Mouse (Mus musculus): Measurements from ENCODE around the gene Fndc9.

The Fndc9 gene

DNA sequence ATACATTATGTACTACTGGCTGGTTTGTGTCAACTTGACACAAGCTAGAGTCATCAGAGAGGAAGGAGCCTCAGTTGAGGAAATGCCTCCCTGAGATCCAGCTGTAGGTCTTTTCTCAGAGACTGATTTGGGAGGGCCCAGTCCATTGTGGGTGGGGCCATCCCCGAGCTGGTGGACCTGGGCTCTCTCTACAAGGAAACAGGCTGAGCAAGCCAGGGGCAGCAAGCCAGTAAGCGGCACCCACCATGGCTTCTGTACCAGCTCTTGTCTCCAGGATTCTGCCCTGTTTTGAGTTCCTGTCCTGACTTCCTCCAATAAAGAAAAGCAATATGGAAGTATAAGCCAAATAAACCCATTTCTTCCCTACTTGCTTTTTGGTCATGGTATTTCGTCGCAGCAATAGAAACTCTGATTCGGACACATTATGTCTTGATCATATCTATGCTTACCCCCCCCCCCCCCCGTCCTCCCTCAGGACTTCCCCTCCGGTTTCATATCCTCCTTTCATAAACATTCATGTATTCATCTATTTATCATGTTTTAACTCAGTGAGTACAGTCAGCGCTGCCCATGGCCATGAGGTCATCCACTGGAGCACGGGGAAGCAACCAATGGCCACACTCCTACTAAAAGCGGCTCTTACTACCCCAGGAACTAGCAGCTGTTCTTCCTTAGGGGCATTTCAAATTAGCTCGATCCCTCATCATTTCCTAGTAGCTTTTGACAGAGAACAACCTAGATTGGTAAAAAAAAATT, 29.9 kb downstream of the Fndc9 start:
- in situ Hi-C loops (cut with MboI; ENCODE audit: low pct_unique_long_range_greater_than_20kb in 1 of 2, low sequenced_read_pairs in 2 of 2, unreplicated experiment in 1 of 2): loop anchor here (25.0 kb wide), 1 partner anchor 172 kb away; the partner anchor contains the start of gene Med7 (in 2 of the 2)

DNA sequence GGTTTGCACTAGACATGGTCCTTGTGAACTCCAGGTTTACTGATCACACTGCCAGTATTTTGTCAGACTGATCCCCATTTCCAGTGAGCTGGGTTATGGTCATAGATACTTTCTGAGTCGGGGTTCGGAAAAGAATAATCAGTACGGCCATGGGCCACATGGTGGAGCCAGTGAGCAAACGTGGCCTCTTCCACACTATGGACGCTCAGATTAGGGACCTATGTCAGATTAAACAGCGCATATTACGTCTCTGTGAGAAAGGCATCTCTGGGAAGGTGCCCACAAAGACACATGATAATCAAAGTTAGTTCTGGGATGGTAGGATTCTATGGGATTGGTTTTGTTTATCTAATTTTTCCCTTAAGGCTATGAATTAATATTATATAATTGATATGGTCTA, 33.7 kb downstream of the Fndc9 start:
- in situ Hi-C loops (cut with MboI; ENCODE audit: low pct_unique_long_range_greater_than_20kb in 1 of 2, low sequenced_read_pairs in 2 of 2, unreplicated experiment in 1 of 2): loop anchor here (25.0 kb wide), 1 partner anchor 168 kb away; the partner anchor contains the start of gene Med7 (in 2 of the 2)

DNA sequence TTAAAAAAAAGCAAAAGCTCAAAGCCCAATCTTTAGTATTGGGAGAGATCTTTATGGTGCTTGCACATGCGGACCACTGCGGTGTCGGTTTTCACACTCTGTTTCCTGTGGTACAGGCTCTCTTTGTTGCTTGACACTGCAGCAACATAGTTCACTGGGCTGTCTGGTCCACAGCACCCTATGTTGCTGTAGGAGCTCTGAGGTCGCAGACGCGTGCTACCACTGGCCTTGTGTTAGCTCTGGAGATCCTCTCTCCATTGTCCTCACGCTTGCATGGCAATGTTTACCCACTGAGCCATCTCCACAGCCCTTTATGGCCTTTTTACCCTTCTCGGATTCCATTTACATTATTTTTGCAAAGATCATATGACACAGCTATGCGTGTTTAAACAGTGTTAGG, 34.1 kb downstream of the Fndc9 start:
- in situ Hi-C loops (cut with MboI; ENCODE audit: low pct_unique_long_range_greater_than_20kb in 1 of 2, low sequenced_read_pairs in 2 of 2, unreplicated experiment in 1 of 2): loop anchor here (25.0 kb wide), 1 partner anchor 168 kb away; the partner anchor contains the start of gene Med7 (in 2 of the 2)

DNA sequence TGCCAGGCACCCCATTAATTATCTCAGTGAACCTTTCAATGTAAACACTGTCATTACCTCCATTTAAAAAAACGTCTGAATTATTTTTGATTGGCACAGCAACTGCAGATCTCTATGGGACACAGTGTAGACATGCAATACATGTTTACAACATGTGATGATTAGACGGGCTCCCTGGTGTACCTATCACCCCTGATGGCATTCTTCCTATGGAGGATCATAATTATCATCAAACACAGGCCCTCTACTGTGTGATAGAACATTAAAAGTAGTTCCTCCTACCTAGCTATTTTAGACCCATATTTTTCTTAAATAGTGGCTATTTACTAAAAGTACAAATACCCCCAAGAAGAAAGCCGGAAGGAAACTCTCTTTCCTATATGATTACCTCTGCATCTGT, 34.6 kb downstream of the Fndc9 start:
- in situ Hi-C loops (cut with MboI; ENCODE audit: low pct_unique_long_range_greater_than_20kb in 1 of 2, low sequenced_read_pairs in 2 of 2, unreplicated experiment in 1 of 2): loop anchor here (25.0 kb wide), 1 partner anchor 167 kb away; the partner anchor contains the start of gene Med7 (in 2 of the 2)

DNA sequence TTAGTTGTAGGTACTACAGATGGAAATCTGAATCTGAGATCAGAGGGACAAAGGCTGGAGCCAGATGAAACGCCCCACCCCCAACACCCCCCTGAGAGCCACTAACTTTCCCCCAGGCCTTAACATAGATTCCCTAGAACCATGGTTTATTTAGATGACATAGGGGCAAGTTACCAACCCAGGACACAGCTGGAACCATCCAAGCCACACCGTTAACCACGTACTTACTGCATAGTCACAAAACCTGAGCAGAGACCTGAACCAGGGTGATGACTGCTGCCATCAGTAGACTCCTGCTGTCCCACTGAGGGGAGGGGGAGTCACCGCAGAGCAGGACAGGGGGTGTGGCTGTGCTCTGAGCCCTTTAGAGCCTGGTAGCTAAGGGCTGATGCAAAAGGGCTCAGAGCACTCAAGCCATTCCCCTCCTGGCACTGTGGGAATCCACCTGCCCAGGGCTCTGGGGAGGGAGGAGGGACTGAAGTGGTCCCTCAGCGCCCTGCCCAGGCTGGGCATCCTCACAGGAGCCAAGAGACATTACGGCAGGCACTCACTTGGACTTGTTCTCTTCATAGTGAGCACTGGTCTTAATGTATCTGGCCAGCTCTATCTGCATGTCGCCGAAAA, 36.8 kb downstream of the Fndc9 start:
- in situ Hi-C loops (cut with MboI; ENCODE audit: low pct_unique_long_range_greater_than_20kb in 1 of 2, low sequenced_read_pairs in 2 of 2, unreplicated experiment in 1 of 2): loop anchor here (25.0 kb wide), 1 partner anchor 165 kb away; the partner anchor contains the start of gene Med7 (in 2 of the 2)

DNA sequence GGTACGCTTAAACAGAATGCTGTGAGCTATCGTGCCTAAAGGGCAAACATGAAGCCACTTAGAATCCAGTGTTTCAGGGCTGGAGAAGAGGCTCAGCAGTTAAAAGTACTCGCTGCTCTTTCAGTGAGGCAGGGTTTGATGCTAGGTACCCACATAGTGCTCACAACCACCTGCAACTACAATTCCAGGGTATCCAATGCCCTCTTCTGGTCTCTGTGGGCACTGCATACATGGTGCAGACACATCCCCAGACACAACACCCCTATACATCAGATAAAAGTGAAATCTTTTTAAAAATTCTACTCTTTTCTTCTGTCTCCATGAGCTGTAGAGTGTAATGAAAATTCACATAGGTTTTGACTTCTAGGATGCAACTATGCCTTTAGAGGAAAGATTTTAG, 38.6 kb downstream of the Fndc9 start:
- in situ Hi-C loops (cut with MboI; ENCODE audit: low pct_unique_long_range_greater_than_20kb in 1 of 2, low sequenced_read_pairs in 2 of 2, unreplicated experiment in 1 of 2): loop anchor here (25.0 kb wide), 1 partner anchor 163 kb away; the partner anchor contains the start of gene Med7 (in 2 of the 2)

DNA sequence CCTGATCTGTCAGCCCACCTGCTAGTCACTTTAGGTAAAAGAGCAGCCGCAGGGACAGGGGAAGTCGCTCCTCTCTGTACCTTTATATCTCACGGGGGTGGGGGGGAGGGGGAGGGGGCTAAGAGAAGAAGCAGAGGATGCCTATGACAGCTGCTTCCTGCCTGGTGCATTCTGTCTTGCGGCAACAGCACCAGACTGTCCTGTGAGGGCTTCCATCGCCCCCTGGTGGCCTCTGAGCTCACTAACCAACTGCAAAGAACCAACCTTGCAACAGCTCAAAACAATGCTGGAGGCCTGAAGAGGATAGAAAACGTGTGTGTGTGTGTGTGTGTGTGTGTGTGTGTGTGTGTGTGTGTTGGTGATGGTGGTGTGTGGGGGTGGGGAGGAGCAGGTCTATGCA, 40.0 kb downstream of the Fndc9 start:
- in situ Hi-C loops (cut with MboI; ENCODE audit: low pct_unique_long_range_greater_than_20kb in 1 of 2, low sequenced_read_pairs in 2 of 2, unreplicated experiment in 1 of 2): no loop called here

DNA sequence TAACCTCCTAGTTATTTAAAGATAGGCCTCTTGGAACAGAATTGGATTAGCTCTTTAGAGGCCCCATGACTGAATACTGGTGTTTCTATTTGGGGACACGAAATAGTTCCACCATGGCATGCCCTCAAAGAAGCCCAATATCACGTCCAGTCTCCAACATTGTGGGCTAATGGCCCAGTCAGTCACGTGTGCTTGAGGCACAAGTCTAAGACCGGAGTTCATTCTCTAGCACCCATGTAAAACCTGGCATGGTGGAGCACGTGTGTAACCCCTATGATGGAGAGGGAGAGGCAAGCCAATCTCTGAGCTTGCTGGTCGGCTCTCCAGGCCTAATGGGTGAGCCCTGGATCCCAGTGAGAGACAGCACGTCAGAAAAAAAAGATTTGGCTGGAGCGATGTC, 40.8 kb downstream of the Fndc9 start:
- in situ Hi-C loops (cut with MboI; ENCODE audit: low pct_unique_long_range_greater_than_20kb in 1 of 2, low sequenced_read_pairs in 2 of 2, unreplicated experiment in 1 of 2): no loop called here

DNA sequence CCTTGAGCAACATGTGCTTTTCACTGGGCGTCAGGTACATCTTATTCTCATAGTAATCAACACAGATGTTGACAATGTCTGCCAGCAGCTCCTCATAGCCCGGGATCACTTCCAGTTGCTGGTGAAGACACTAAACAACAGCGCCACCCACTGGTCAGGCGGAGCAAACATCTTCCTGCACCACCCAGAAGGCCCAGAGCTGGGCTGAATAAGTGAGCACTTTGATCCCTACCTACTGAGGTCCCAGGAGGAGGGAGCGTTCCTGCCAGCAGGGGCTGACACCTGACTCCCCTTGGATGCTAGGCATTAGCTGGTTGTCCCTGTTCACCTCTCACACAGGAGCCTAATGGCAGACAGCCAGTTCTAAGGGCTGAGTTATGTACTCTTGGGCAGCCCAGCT, 41.4 kb downstream of the Fndc9 start:
- in situ Hi-C loops (cut with MboI; ENCODE audit: low pct_unique_long_range_greater_than_20kb in 1 of 2, low sequenced_read_pairs in 2 of 2, unreplicated experiment in 1 of 2): no loop called here

DNA sequence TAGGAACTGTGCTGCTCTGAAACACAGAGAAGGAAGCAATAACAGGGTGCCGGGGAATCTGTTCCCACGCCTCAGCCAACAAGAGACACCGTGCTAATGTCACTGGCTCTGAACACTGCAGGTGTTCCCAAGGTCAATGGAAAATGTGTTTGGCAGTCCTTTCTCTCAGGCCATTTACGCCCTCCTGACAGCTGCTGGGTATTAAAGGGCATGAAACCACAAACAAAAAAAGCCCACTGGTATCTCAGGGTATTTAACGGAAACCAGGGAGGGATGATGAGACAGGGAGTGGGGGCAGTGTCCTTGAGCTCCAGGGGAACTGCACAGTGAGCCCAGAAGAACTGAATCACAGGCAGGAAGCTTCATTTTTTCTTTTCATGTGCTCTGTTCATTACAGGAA, 42.8 kb downstream of the Fndc9 start:
- in situ Hi-C loops (cut with MboI; ENCODE audit: low pct_unique_long_range_greater_than_20kb in 1 of 2, low sequenced_read_pairs in 2 of 2, unreplicated experiment in 1 of 2): no loop called here

DNA sequence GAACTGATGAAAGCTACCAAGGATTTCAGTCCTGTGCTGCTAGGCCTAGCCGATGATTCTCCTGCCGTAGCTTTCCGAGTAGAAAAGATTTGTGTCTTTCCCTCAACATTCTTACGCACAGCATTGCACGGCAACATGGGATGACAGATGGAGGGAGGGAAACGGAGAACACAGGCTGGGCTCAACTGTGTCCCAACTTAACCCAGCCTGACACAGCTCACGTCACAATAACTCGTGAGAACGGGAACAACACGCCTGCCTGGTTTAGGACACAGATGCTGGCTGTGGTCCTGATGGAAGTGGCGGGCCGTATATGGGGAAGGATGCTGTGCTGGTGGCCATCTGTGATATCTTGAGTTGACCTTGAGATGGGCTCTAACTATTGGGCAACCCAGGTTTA, 43.4 kb downstream of the Fndc9 start:
- in situ Hi-C loops (cut with MboI; ENCODE audit: low pct_unique_long_range_greater_than_20kb in 1 of 2, low sequenced_read_pairs in 2 of 2, unreplicated experiment in 1 of 2): no loop called here

DNA sequence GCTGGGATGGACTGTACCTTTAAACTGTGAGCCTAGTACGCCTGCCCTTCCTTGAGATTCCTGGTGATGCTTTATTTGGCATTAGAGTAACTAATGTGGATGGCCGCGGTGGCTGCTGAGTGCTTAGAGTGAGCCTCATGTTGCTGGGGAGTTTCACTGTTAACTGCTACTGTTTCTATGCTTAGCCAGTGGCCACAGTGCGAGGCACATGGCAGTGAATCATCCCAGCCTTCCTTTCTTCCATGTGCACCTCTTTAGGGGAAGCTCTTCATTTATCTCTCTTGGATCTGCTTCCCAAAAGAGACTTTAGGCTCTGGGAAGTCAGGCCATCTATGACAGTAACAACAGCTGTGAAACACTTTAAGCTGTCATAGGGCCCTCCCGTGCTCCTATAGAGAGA, 47.3 kb downstream of the Fndc9 start:
- in situ Hi-C loops (cut with MboI; ENCODE audit: low pct_unique_long_range_greater_than_20kb in 1 of 2, low sequenced_read_pairs in 2 of 2, unreplicated experiment in 1 of 2): no loop called here

DNA sequence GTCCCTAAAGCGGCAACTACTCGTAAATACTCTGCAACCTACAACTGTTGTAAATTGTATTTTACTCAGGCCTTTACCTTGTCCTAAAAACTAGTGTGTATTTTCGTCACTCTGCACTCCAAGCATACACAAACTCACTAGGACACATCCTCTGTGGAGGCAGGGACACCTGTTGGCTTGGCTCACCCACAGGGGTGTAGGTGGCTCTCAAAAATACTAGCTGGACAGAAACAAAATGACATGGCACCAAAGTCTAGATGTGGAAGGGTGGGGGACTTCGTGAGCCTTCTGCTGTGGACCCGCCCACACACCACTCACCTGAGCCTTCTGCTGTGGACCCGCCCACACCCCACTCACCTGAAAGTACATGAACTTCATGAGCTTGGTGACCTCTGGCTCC, 48.5 kb downstream of the Fndc9 start:
- in situ Hi-C loops (cut with MboI; ENCODE audit: low pct_unique_long_range_greater_than_20kb in 1 of 2, low sequenced_read_pairs in 2 of 2, unreplicated experiment in 1 of 2): no loop called here

DNA sequence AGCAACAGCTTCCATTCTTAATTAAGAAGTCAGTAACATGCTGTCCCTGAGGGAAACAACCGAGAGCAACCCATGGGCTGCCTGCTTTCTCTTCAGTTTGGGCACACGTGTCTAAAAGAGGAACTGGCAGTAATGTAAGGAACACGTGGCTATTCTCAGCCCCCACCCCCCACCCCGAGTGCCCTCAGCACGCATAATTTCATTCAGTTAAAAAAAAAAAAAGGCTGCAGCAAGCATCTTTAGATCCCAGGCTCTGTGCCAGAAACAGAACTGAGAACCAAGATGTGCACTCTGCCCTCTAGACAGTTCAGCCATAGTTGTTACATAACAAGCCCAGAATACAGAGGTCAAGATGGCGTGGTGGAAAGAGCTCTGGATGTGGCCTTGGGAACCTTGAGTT, 51.5 kb downstream of the Fndc9 start:
- in situ Hi-C loops (cut with MboI; ENCODE audit: low pct_unique_long_range_greater_than_20kb in 1 of 2, low sequenced_read_pairs in 2 of 2, unreplicated experiment in 1 of 2): no loop called here

DNA sequence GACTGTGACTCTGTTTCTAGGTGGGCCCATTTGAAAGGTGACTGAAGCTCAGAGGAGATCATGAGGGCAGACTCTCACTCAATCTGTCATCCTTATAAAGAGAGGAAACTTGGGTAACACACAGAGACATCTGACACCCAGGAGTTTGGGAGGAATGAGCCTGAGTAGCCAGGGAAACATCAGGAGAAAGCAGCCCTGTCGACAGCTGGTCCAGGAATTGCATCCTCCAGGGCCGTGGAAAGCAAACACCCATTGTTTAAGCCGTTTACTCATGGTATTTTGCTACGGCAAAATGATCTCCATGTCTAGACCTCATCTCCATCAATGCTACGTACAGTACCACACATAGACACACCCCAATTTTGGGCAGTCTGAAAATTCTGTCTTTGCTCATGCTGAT, 52.8 kb downstream of the Fndc9 start:
- in situ Hi-C loops (cut with MboI; ENCODE audit: low pct_unique_long_range_greater_than_20kb in 1 of 2, low sequenced_read_pairs in 2 of 2, unreplicated experiment in 1 of 2): no loop called here

DNA sequence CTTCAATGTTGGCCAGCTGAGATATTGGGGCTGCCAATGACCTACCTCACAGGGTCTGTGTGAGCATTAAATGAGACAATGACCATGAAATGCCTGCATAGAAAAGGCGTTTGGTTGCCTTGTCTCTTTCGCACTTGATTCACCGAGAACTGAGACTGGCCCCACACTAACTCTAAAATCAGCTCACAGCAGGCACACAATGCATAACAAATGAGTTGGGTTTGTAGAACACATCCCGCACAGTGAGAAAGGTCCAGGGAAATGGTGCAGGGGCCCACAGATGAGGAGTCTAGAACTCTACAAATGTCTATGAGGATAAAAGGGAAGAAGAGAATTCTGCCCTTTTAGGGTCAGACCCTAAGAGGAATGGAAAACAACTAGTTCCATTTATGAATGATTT, 53.7 kb downstream of the Fndc9 start:
- in situ Hi-C loops (cut with MboI; ENCODE audit: low pct_unique_long_range_greater_than_20kb in 1 of 2, low sequenced_read_pairs in 2 of 2, unreplicated experiment in 1 of 2): no loop called here
